Mouse (Mus musculus) intestine, postnatal 0 days (tissue): Measurements from ENCODE around the gene Grb2. TPM values are rescaled to one million over a fixed set of nuclear protein-coding genes. Genes with fewer than 3 reads are reported as not detected.

Experiments used
- ATAC-seq: fragments of 200-750 bp; cut with Nextera tagmentation; 2 replicates; pipeline ENCODE4 v1.8.0; 2017; ENCODE audit warnings: mild to moderate bottlenecking, moderate TSS enrichment, moderate library complexity
- H3K27ac ChIP-seq: fragments of 300-500 bp; sonication (generic); 2 replicates; pipeline ENCODE4 v1.5.1; 2014; ENCODE audit warnings: mild to moderate bottlenecking, low read depth, low read length, moderate library complexity
- H3K27me3 ChIP-seq: fragments of 300-500 bp; sonication (generic); replicated peaks from 2 replicates; pipeline ENCODE4 v1.6.1; 2014; ENCODE audit warnings: low read length, mixed read lengths; ENCODE audit not compliant: control insufficient read depth, insufficient read depth
- H3K36me3 ChIP-seq: fragments of 300-500 bp; sonication (generic); 2 replicates; pipeline ENCODE4 v1.6.1; 2014; ENCODE audit warnings: mild to moderate bottlenecking, moderate library complexity; ENCODE audit not compliant: control insufficient read depth, insufficient read depth
- H3K4me1 ChIP-seq: fragments of 300-500 bp; sonication (generic); replicated peaks from 2 replicates; pipeline ENCODE4 v1.6.1; 2014; ENCODE audit warnings: antibody characterized with exemption, low read length, mixed read lengths; ENCODE audit not compliant: control insufficient read depth, insufficient read depth
- H3K4me2 ChIP-seq: fragments of 300-500 bp; sonication (generic); replicated peaks from 2 replicates; pipeline ENCODE4 v1.6.1; 2014; ENCODE audit warnings: low read depth, mild to moderate bottlenecking, moderate library complexity
- H3K4me3 ChIP-seq: fragments of 300-500 bp; sonication (generic); 2 replicates; pipeline ENCODE4 v1.5.1; 2014; ENCODE audit warnings: low read depth, low read length
- H3K9ac ChIP-seq: fragments of 300-500 bp; sonication (generic); 2 replicates; pipeline ENCODE4 v1.6.1; 2014; ENCODE audit warnings: mild to moderate bottlenecking, low read depth, low read length
- H3K9me3 ChIP-seq: fragments of 300-500 bp; sonication (generic); 2 replicates; pipeline ENCODE4 v1.6.1; 2016; ENCODE audit warnings: mixed run types; ENCODE audit not compliant: control insufficient read depth
- CTCF ChIP-seq: sonication (generic); IDR thresholded peaks from 2 replicates; pipeline ENCODE4 v1.5.1; 2016; ENCODE audit warnings: low read depth, mild to moderate bottlenecking, control low read depth, antibody characterized with exemption, moderate library complexity
- WGBS: fragments of 180-500 bp; shearing (Covaris S2); extraction: QIAGEN DNeasy Blood & Tissue Kit; methylation state at CpG from one replicate; pipeline ENCODE4 v1.1.7; 2014; 5-methylcytosine and 5-hydroxymethylcytosine counted together
- polyA plus RNA-seq: library from polyadenylated mRNA; unstranded; fragments of >200 nt; fragmentation: Nextera tagmentation; extraction: Ambion mirVana; gene quantifications from 2 replicates; pipeline ENCODE4 v1.2.1, GENCODE M21; 2015

Grb2 gene
- polyA plus RNA-seq, 1 experiment from 2014 or later, result 60.5 TPM

GRCm38 (mm10) chr11:115709829-115710559 lies 1.6 kb upstream of the Grb2 start:
- Histone ChIP-seq H3K4me3 (no peak overlapping the region), H3K27me3 (no peaks in the 10 kb centered on the region)

GRCm38 (mm10) chr11:115708956-115709828 lies 795 bp upstream of the Grb2 start:
- Histone ChIP-seq H3K9me3 (no peaks in the 10 kb centered on the region), H3K4me2 (peak overlapping the region; percentile 84), H3K27me3 (no peaks in the 10 kb centered on the region), H3K27ac (peak overlapping the region; percentile 98), H3K4me1 (0 out of 2 replicates have a peak, but pooled peaks cover 3% of the 10 kb centered on the region), H3K4me3 (peak overlapping the region; percentile 100), H3K36me3 (no peaks in the 10 kb centered on the region), H3K9ac (peak overlapping the region; percentile 92)
- peak; percentile 55 for ATAC-seq
- under 1% methylated on average over 23 of the region's 23 CpGs for WGBS
- no peak for TF ChIP-seq CTCF

More at GRCm38 (mm10) chr11:115709829-115710559, 1.6 kb upstream of the Grb2 start:
- H3K9me3 ChIP-seq, result no peaks in the 10 kb centered on the region
- H3K27ac ChIP-seq, result no peak overlapping the region
- TF ChIP-seq CTCF, result no peak
- WGBS, result 57% methylated on average over 6 of the region's 6 CpGs
- ATAC-seq, result no peak
- H3K4me1 ChIP-seq, result 0 out of 2 replicates have a peak, but pooled peaks cover 3% of the 10 kb centered on the region
- no peaks in the 10 kb centered on the region for H3K36me3 ChIP-seq
- no peak overlapping the region for H3K9ac ChIP-seq
- H3K4me2 ChIP-seq, result peak overlapping the region; percentile 84; the same call in 1 of the 2 replicates

- Histone ChIP-seq H3K4me1 (0 out of 2 replicates have a peak, but pooled peaks cover 3% of the 10 kb centered on the region), H3K27me3 (no peaks in the 10 kb centered on the region), H3K9me3 (no peaks in the 10 kb centered on the region), H3K27ac (peak overlapping the region; percentile 98), H3K36me3 (no peaks in the 10 kb centered on the region), H3K4me3 (peak overlapping the region; percentile 100), H3K4me2 (peak overlapping the region; percentile 84), H3K9ac (peak overlapping the region; percentile 92)
- peak; percentile 35 for ATAC-seq
- no peak for TF ChIP-seq CTCF
- under 1% methylated on average over 41 of the region's 44 CpGs for WGBS
Observed at GRCm38 (mm10) chr11:115707313-115708208, 836 bp downstream of the Grb2 start.

- WGBS, result 87% methylated on average over 10 of the region's 10 CpGs
- Histone ChIP-seq H3K4me1 (0 out of 2 replicates have a peak, but pooled peaks cover 3% of the 10 kb centered on the region), H3K9me3 (no peaks in the 10 kb centered on the region), H3K27ac (no peak overlapping the region), H3K4me3 (no peak overlapping the region), H3K36me3 (no peaks in the 10 kb centered on the region), H3K4me2 (peak overlapping the region; percentile 84), H3K27me3 (no peaks in the 10 kb centered on the region), H3K9ac (no peak overlapping the region)
- no peak for TF ChIP-seq CTCF
- no peak for ATAC-seq
Observed at GRCm38 (mm10) chr11:115706584-115706983, 1.8 kb downstream of the Grb2 start.

GRCm38 (mm10) chr11:115705561-115705960 lies 2.8 kb downstream of the Grb2 start:
- Histone ChIP-seq H3K9ac (no peak overlapping the region), H3K4me3 (no peak overlapping the region), H3K27ac (no peak overlapping the region), H3K4me2 (no peak overlapping the region), H3K27me3 (no peaks in the 10 kb centered on the region), H3K4me1 (0 out of 2 replicates have a peak, but pooled peaks cover 3% of the 10 kb centered on the region), H3K9me3 (no peaks in the 10 kb centered on the region), H3K36me3 (no peaks in the 10 kb centered on the region)
- no peak for ATAC-seq
- 71% methylated on average over 2 of the region's 2 CpGs for WGBS
- peak; percentile 31 for TF ChIP-seq CTCF
